Mouse (Mus musculus) myocyte (in vitro differentiated cells): ENCODE data around the gene Tmtc4.

Source experiments
- CEBPB ChIP-seq: IDR thresholded peaks from 2 replicates; pipeline ENCODE4 v1.6.1; 2011; ENCODE audit warnings: mild to moderate bottlenecking, moderate library complexity; ENCODE audit not compliant: poor library complexity, insufficient read depth, severe bottlenecking
- MAX ChIP-seq: IDR thresholded peaks from one replicate; pipeline ENCODE4 v1.6.1; 2011; ENCODE audit warnings: low read depth, mild to moderate bottlenecking, control low read depth
- POLR2A ChIP-seq: IDR thresholded peaks from one replicate; pipeline ENCODE4 v1.6.1; 2011; ENCODE audit warnings: low read depth, mild to moderate bottlenecking, control low read depth, moderate library complexity; ENCODE audit not compliant: insufficient read length
- REST ChIP-seq: IDR thresholded peaks from one replicate; pipeline ENCODE4 v1.6.1; 2011; ENCODE audit warnings: mild to moderate bottlenecking, control low read depth, moderate library complexity; ENCODE audit not compliant: insufficient read depth, insufficient read length

- TF ChIP-seq REST: no peak
- no peak for TF ChIP-seq POLR2A
- no peak for TF ChIP-seq MAX
- no peak for TF ChIP-seq CEBPB
Measured at GRCm38 (mm10) chr14:122888480-122888872, 95.4 kb downstream of the Tmtc4 start.
